Mouse (Mus musculus) B cell, adult 2 months (primary cell): ENCODE measurements around the gene AC134908.4.
A peak's percentile ranks its signal among the peaks of the same experiment; 100 is the strongest.

ENCODE experiments used
- DNase-seq, 2 experiments: peaks; one replicate each; pipeline ENCODE4 v3.0.0; 2022

The AC134908.4 gene

DNA sequence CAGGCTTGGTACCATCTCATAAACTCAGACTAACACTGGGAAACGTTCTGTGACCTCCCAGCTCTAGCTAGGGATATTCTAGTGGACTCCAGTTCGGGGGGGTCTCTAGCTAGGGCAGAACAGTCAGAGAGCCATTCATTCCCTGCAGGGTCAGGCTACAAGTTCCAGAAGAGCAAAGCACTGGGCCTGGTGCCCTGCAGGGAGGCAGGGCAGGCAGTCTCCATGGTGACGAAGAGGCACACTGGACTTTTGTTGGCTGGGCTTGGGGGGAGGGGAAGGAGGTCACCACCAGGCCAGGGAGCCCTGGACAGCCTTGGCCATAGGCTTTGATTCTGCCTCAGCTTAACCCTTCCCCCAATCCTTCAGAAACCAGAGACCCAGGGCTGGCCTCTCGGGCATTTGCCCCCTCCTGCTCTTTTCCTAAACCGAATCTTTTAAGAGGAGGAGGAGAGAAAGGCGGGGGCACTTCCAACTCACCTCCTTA, at the start of gene AC134908.4:
AC134908.4 (minus strand) TSS at position 51 of the 484 bp plus-strand sequence.
- no peak for DNase-seq

DNA sequence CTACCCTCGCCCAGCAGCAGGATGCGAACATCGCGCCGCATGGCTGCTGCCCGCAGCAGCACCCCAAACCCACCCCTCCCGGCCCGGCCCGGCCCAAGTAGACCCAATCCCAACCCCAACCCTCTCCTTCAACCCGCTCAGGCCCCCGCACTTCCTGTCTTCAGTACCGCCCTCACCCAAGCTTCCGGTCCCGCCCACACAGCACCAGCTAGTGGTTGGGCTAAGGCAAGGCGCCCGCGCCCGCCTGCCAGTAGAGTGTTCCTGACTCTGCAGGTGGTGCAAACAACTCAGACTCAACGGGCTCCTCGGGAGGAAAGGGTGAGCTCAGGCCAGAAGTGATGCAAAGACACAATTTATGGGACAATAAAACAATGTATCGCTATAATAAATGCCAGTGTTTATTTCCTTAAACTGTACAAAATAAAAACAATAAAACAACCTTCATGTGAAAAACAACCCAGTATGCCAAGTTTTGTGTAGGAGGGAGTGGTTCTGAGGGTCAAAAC, 49.0 kb upstream of the AC134908.4 start, which contains the start of gene Rhot2:
Rhot2 (minus strand) TSS at position 456 of the 506 bp plus-strand sequence.
- peak; percentile 96 to 97 for DNase-seq

DNA sequence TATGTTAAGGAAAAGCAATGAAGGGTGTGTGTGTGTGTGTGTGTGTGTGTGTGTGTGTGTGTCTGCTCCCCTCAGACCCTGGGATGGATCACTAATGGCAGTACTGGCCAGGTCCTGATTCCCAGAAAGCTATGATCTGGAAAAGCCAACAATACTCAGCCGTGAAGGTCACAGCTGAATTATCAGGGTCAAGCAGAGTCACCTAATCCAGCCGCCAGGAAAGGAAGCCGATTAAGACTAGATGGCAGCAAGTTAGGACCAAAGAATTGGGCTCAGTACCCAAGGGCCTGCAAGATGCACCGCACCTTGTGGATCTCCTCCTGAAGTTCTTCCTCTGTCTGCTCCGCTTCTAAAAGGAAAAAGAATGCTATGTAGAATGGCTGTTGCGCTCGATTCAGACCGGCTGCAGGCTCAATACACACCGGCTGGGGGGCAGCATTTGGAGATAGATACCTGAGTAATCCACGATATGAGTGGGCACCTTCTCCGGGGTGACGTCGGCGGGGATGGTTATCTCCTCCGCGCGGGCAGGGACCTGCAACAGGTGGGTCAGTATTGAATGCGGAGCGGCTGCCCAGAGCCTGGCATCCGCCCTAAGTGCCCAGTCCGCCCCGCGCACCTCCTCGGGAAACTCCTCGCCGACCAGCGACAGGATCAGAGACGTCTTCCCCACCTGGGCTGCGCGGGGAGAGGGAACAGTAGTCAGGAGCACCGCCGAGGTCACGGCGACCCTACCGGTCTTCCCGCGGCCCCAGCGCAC, 48.4 kb upstream of the AC134908.4 start:
- DNase-seq, result no peak

DNA sequence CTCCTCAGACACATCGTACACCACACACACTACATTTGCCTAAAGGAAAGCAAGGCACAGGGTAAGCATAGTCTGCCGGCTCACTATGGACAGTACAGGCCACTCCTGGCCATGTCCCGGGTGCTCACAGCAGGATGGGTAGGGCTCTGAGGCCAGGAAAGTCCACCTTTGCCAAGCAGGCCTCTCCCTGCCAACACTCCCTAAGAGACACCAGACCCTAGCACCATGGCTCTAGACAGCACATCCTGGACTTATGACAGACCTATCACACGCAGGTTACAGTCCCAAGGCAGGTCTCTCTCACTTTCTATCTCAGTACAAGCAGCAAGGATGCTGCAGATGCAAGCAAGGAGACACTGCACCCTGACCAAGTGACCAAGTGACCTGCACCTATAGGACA, 47.7 kb upstream of the AC134908.4 start:
- DNase-seq, result no peak

DNA sequence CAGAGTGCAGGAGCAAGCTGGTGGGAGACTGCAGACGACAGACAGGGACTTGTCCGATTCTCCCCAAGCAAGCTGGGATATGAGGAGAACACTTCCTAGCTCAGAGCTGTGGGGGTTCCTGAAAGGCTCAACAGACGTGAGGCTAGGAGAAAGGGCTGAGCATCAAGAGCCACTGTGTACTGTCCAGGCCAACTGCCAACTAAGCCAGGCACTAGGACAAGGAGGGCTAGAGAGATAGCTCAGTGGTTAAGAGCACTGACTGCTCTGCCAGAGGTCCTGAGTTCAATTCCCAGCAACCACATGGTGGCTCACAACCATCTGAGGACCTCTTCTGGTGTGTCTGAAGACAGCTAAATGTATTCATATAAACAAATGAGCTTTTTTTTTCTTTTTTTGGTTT, 47.0 kb upstream of the AC134908.4 start:
- no peak for DNase-seq

DNA sequence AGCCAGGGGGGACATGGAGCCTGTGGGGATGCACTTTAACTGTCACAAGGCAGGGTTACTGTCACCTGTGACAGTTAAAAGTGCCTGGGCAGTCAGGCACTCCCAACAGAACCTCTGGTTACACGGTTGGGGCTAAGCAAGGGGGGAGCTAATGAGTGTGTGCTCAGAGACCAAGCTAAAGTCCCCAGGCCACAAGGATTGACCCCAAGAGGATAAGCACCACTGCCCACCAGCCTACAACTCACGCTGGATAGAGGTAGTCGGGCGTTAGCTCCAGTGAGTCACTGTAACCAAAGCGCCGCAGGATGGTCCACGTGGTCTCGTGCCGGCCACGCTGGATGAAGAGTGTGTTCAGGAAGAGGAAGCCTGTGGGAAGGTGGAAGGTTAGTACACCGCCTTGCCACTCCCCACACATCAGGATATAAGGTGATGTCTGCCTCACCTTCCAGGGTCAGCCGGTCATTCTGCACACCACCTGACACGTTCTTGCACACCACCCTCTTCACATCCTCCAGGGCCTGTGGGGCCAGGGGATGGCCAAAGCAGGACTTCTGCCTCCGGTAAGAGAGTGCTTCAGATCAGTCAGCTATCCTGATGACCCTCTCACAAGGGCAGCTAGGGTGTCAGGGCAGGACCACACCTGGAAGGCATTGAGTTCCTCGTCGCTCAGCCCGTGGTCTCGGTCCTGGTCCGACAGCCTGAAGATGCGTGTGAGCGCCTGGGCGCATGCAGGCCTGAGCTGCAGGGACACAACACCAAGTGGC, 45.8 kb upstream of the AC134908.4 start, which contains the start of gene Gm20683:
Gm20683 (minus strand) TSS at position 647 of the 764 bp plus-strand sequence.
- DNase-seq, result no peak

DNA sequence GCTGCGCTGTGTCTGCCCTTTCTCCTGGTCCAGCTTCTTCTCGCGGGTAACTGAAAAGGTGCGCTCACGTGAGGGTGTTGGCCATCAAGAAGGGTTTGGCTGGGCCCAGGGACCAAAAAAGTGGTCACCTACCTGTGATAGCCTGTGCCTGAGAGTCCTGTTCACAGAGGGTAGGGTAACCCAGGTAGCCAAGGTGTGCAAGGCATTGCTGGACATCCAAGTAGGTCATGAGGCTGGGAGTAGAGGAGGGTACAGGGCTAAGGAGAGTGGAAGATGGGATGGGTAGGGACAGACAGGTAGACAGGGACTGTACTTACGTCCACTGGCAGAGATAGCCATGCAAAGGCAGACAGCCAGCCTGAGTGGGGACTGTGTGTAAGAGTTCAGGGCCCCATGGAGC, 45.1 kb upstream of the AC134908.4 start:
- no peak for DNase-seq

DNA sequence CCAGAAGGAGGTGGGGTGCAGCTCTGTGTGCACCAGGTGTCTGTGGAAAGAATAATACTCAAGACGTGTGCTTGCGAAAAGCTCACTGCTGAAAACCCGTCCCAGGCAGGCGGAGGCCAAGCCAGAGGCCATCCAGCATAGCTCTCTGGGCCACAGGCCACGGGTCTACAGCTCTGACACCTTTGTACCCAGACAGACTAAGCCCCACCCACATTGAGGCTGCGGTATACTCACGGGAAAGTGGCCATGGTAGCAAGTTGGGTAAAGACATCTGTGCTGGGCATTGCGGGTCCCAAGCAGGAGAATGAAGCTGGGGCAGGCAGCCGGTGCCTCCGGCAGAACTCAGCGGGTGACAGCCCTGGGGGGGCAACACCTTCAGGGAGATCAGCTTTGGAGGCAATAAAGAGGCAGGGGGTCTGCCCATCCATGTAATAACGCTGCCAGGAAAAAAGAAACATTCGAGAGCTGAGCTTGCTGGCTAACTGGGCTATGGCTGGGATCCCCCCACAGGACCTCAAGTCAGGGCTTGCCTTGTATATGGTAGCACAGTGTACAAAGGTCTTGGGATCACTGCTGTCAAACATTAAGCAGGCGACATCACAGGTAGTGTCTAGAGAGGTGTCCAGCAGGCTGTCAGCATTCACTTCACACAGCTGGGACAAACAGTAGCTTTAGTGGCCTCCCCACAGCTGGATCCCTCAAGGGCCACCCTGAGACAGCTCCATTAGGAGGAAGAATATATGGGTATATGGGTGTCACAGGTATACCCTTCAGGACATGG, 44.2 kb upstream of the AC134908.4 start:
- DNase-seq, result no peak

DNA sequence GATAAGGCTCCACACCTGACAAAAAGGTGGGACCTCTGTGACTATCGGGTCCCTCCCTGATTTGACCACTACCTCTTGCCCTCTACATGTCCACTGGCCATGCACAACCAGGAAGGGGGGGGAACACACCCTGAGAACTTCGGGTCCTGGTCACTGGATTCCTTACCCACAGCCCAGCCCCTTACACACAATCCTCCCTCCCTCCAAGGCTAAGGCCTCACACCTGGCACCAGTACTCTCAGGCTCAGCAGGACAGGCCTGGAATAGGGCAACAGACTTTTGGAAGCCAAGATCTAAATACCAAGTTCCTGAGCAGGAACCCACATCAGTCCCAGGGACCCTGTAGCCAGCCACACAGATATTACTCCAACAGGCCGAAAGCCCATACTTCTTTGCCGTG, 43.4 kb upstream of the AC134908.4 start:
- DNase-seq, result no peak

DNA sequence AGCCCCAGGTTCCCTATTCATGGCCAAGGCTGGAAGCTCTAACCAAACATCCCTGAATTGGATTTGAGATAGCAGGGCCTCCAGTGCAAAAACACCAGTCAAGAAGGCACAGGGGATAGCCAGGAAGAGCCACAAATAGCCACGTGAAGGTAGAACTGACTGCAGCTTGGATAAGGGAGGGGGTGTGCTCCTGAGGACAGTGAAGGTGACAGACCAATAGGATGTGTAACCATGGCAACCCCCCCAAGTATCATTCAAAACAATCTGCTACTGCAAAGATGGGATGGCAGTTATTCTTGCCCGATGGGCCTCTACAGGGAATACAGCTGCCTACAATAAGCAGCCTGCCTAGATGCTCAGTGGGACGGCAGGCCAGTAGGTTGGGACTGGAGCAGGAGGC, 42.1 kb upstream of the AC134908.4 start:
- DNase-seq, result no peak

DNA sequence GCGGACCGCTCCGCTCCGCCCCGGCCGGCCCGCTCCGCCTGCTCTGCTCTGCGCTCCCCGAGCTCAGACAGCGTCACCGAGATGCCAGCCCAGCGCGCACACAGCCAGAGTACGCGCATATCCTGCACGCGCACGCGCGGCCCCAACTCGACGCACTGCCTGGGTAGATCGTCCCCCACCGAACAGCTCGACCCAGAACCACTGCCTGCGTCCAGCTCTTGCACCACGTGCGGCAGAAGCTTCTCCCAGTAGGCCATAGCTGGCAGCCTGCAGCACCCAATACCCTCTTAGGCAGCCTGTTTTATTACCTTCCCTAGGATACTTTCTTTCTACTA, 41.6 kb upstream of the AC134908.4 start, which contains the start of gene Rhbdl1:
Rhbdl1 (minus strand) TSS at position 220 of the 335 bp plus-strand sequence.
- peak; percentile 38 to 42 for DNase-seq

DNA sequence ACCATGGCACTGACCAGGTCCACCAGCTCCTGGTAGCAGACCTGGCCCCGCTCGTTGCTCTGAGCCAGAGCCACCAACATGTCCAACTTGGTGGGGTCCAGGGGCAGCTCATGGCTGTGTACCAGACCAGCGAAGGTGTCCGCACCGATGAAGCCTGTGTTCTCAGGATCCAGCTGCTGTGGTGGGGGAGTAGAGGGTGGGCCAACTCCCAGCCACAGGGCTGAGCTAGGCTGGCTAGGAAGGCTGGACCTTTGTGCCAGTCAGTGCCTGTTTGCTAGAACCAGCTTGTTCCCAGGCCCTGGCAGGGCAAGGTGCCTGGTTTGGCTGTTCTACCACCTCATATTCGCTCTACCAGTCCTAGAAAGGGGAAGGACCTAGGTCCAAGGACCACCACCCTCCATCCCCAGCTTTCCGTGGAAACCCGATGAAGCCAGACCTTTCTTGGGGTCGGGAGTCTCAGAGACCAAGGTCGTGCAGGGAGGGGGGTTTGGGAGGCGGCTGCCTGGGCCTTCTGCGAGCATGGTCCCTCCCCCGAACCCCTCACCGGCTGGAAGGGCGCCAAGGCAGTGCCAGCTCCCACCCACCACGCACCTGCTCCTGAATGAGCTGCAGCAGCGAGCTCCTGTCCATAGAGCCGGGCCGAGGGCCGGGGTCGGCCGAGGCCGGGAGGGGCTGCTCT, 41.1 kb upstream of the AC134908.4 start:
- no peak for DNase-seq

DNA sequence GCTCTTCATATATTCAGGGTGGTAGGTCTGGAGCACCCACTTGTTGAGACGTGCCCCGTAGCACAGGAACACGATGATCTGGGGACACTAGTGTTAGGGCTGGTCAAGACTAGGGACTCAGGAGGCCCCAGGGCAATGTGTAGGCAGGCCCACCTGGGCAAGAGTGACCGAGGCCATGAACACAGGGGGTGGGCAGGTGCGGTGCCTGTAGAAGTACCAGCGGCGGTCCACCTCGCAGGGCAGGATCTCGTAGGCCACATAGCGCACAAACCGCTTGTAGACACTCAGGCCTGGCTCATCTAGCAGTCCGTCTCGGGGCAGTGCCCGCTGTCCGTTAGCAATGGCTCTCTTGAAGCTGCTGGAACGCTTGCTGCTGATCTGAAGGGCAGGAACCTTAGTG, 40.4 kb upstream of the AC134908.4 start:
- DNase-seq, result no peak

DNA sequence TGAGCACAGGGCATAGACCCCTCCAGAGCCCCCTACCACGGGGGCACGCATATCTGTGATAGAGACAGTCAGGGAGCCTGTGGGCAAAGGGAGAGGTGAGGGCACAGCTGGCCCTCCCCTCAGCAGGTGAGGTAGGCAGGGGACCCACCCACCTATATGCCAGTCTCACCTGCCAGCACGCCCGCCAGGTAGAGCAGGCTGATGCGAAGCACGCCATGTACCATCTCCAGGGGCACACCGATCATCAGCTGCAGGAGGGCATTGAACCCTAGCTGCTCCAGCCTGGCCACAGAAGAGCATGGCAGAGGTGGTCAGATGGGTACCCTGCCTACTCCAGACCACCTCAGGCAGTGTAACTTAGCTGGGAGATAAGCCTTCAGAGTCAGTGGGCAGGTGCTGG, 39.8 kb upstream of the AC134908.4 start:
- DNase-seq, result no peak

DNA sequence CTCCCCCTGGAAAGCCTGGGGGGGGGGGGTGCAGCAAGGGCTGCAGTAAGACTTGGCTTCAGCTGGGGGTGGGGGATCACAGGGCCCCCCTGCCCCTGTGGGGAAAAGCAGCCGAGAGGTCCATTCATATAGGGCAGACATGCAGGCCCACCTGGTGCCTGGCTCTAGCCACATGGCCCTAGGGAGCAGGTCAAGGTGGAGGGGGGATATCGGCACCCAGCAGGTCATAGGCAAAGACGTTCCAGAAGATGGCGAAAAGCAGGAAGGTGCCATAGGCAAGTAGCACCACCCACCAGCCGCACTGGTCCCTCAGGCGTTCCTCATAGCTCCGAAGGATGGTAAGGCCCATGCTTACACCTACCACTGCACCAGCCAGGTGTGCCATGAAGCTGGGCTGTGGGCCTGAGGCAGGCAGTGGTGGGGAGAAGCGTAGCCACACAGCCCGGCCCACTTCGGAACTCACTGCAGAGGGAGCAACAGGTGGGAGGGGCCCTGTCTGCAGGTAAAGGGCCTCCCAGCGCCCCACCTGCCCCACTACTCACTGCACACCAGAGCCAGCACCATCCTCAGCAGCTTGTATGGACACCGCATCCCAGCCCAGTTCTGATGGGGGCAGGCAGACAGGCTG, 39.2 kb upstream of the AC134908.4 start:
- no peak for DNase-seq

DNA sequence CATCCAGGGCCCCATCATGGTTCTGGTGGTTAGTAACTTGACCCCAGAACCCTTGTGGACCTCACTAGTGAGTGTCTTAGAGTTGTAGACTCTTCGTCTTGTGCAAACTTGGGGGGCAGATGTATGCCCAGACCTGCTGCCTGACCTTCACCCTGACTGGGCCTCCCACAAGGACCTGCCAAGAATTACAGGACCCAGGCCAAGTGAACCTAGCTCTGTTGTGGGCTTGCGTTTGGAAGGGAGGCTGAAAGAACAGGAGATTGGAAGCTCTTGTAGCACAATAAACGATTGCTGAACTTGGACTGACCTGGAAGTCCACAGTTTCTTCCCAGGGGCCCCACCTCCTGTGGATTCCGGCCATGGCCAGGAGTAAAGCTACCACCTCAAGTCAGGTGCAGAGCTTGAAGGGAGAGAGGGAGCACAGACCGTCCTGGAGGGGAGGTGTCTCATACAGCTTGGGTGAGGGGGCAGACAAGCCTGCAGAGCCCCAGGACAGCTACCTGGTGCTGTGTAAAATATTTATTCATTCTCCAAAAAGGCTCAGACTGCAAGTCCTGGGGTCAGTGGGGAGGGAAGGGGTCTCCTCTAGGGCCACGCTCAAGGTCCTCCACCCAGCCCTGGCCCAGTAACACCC, 38.6 kb upstream of the AC134908.4 start:
- DNase-seq, result no peak

DNA sequence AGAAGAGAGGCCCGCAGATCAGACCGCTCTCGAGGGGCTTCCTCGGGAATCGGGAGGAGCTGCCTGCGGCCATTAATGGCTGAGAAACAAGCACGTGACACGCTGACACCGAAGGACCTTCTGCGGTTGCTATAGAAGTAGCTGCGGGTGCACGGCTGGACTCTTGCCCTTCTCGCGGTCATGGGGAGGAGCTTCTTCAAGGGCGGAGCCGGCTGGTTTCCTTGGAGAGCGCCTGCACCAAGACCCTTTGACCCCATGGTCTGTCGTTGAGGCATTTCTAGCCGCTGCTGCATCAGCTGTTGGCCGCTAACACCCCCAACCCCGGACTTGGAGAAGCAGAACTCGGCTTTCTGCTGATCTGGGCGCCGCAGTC, 37.8 kb upstream of the AC134908.4 start, which contains the start of gene Stub1:
Stub1 (minus strand) TSS at position 114 of the 373 bp plus-strand sequence.
- DNase-seq, result no peak

DNA sequence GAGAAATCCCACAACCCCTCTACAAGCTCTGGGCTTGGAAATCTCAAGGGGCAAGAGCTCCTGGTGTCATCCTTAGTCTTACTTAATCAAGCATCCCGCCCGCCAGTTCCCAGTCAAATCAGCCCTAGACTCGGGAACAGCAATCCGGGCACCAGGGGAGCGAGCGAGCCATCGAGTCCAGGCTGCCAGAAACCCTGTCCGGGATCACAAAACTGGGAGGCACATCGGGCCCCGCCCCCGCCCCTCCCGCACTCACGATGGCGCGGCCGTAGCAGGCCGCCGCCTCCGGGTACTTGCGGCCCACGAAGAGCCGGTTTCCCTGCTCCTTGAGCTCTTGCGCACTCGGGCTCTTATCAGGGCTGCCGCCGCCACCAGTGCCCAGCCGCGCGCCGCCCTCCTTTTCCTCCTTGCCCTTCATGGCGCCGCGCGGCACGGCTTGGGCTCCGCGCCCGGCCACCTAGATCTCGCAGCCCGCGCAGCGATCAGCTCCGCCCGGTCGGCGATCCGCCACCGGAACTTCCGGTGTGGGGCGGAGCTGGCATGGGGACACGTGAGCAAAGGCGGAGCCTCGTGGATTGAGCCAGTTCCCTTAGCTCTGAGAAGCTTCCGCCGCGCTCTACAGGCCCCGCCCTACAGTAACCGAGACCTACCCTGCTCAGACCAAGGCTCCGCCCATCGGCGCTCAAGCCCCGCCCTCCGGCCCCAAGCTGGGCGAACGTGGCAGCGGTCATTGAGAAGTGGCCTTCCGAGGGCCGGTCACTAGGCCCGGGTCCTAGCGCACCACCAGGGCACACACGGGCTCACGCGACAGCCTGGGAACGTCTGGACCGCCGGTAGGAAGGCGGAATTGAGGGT, 37.2 kb upstream of the AC134908.4 start:
- peak; percentile 98 for DNase-seq

DNA sequence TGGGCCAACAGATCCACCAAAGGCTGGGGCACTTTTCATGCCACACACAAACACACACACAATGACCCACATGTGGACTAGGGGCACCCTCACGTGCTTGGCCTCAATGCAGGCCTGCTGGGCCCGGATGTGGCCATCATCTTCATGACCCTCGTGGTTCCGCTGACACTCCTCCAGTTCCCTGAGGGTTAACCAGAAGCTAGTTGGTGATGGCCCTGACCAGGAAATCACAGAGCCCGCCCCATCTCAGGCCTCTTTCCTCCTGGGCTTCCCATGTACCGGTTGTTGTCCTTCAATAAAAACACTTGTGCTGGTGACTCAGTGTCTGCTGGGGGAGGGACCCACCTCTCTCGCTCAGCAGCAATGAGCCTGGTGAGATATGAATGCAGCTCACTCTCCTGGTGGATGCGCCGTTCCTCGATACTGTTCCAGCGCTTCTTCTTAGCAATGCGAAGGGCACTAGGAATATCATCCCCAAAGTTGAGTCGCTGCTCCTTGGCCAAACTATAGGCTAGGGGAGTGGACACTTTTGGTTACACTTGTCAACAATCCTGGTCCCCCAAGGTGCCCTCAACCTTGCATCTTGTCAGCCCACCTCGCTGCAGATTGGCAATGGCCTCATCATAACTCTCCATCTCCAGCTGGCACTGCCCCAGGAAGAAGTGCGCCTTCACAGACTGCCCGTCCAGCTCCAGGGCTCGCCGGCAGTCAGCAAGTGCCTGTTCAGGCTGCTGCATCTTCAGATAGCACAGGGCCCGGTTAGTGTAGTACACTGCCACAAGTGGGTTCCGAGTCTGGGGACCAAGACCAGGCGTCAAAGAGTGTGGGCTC, 36.2 kb upstream of the AC134908.4 start:
- no peak for DNase-seq
